Mouse (Mus musculus): ENCODE results near the gene Olfr1564. TPM values are rescaled to one million over a fixed set of nuclear protein-coding genes. Genes with fewer than 3 reads are reported as not detected.
"Not testable (repeated sequence)": the region's sequence is repeated elsewhere in the genome, so short reads cannot be mapped to it uniquely, and the experiment has no call there.

The Olfr1564 gene
- total RNA-seq (2021) = under 1 TPM; 0.27 to 0.38 TPM
- long read RNA-seq, experiment 1 = 0 reads
- long read RNA-seq, experiment 2 = 0 reads

DNA sequence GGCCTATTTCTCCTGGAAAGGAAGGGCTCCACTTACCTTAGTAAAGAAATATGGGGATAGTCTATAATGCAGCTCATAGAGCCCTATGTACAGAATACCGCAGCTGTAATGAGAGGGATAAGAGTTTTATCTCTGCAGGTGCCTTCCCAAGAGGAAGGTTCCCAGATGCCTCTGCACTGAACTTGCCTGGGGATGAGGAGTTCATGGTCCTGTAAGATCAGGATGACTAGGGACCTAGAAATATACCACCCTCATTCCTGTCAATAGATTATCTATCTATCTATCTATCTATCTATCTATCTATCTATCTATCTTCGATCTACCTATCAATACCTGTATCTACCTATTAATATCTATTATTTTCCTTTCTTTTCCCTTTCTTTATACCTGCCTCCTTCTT is at the start of gene Olfr1564:
TSS of gene Olfr1564 (minus strand) at position 101 of the 400 bp plus-strand sequence.
- no peak for DNase-seq

DNA sequence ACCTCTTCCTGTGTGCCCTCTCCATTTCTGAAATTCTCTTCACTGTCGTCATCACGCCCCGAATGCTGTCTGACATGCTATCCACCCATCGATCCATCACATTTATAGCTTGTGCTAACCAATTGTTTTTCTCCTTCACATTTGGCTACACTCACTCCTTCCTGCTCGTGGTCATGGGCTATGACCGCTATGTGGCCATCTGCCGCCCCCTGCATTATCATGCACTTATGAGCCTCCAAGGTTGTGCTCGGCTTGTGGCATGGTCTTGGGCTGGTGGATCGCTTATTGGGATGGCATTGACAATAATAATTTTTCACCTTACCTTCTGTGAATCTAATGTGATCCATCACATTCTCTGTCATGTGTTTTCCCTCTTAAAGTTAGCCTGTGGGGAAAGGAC is 47.4 kb upstream of the Olfr1564 start:
- no peak for DNase-seq

- no peak for DNase-seq
Measured at GRCm38 (mm10) chr17:33264376-33264775, 42.9 kb upstream of the Olfr1564 start, which contains the start of gene Olfr63. Olfr63 (plus strand) TSS chr17:33264676.

- not testable (repeated sequence) for DNase-seq
Measured at GRCm38 (mm10) chr17:33255319-33255657, 33.8 kb upstream of the Olfr1564 start.

- not testable (repeated sequence) for DNase-seq
Measured at GRCm38 (mm10) chr17:33254530-33255318, 33.2 kb upstream of the Olfr1564 start, which contains the start of gene Zfp955a. Zfp955a (minus strand) TSS chr17:33255145.

- DNase-seq = not testable (repeated sequence)
Measured at GRCm38 (mm10) chr17:33236646-33237045, 15.2 kb upstream of the Olfr1564 start.

DNA sequence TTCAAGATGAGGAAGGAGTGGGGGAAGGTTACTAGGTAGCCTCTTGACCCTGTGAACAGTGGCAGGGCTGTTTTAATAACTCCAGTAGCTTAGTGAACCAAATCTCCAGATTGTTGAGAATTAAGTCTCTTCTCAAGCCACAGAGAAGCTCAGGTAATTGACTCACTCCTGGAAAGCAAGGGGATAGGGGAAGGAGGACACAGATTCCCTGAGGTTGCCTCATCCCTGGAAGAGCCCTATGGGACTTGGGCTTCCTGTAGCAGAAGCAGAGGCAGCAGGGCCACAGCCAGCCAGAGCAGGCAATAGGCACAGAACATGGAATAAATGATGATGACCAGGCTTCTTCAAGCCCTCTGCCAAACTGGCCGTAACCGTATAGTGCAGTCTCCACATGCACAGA is 30.5 kb downstream of the Olfr1564 start, which contains the start of gene Olfr239:
TSS of gene Olfr239 (plus strand) at position 301 of the 400 bp plus-strand sequence.
- not testable (repeated sequence) for DNase-seq

GRCm38 (mm10) chr17:33168147-33168546 is 53.3 kb downstream of the Olfr1564 start, which contains the start of gene Olfr55:
Olfr55 (plus strand) TSS chr17:33168447.
- not testable (repeated sequence) for DNase-seq

Other genes with a start within 250 kb of the Olfr1564 start
- gene Zfp952, start 228.6 kb downstream of the Olfr1564 start, total RNA-seq (2021) = 1 to 10 TPM; 5.3 to 7.7 TPM
- gene Zfp763, start 188.3 kb downstream of the Olfr1564 start, total RNA-seq (2021) = 1 to 10 TPM; 5.0 to 6.3 TPM
- not detected for gene 4921501E09Rik, start 153.6 kb downstream of the Olfr1564 start, total RNA-seq (2021)
- gene Zfp563, start 132.4 kb downstream of the Olfr1564 start, total RNA-seq (2021) = 1 to 10 TPM; 3.8 to 5.8 TPM
- under 1 TPM; 0.05 to 0.43 TPM for gene Morc2b, start 82.0 kb downstream of the Olfr1564 start, total RNA-seq (2021)
- gene Olfr55, start 53.2 kb downstream of the Olfr1564 start, total RNA-seq (2021) = not detected
- gene Olfr239, start 30.4 kb downstream of the Olfr1564 start, total RNA-seq (2021) = not detected
- 1 to 10 TPM; 5.0 to 5.9 TPM for gene Zfp955a, start 33.5 kb upstream of the Olfr1564 start, total RNA-seq (2021)
- gene Olfr63, start 43.0 kb upstream of the Olfr1564 start, total RNA-seq (2021) = not detected
- gene Zfp955b, start 67.9 kb upstream of the Olfr1564 start, total RNA-seq (2021) = 10 to 100 TPM; 13.2 to 16.3 TPM
- gene Zfp81, start 137.2 kb upstream of the Olfr1564 start, total RNA-seq (2021) = 1 to 10 TPM; 6.8 to 7.9 TPM
- gene Zfp101, start 173.0 kb upstream of the Olfr1564 start, total RNA-seq (2021) = 1 to 10 TPM; 5.6 to 7.3 TPM
- gene Actl9, start 211.2 kb upstream of the Olfr1564 start, total RNA-seq (2021) = not detected